Mouse (Mus musculus) urinary bladder, postnatal 10 days (tissue): ENCODE data around the gene Ube4b.

ENCODE experiments used
- DNase-seq: peaks from one replicate; pipeline ENCODE4 v3.0.0; 2022; ENCODE audit warnings: low spot score

The Ube4b gene

DNA sequence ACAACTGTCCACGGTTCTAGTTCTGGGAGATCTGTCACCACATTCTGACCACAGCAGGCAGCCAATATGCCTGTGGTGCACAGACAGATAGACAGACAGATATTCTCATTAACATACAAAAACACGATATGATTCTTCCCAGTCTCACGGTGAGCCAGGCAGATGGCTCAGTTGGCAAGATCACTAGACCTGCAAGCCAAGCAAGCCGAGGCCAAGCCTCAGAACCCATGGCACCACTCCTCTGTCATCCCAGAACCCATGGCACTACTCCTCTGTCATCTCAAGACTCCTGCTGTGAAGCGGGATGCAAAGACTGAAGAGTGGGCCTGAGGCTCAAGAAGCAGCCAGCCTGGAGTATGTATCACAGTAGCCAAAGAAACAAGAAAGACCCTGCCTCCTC is 3.0 kb upstream of the Ube4b start:
- no peak for DNase-seq

DNA sequence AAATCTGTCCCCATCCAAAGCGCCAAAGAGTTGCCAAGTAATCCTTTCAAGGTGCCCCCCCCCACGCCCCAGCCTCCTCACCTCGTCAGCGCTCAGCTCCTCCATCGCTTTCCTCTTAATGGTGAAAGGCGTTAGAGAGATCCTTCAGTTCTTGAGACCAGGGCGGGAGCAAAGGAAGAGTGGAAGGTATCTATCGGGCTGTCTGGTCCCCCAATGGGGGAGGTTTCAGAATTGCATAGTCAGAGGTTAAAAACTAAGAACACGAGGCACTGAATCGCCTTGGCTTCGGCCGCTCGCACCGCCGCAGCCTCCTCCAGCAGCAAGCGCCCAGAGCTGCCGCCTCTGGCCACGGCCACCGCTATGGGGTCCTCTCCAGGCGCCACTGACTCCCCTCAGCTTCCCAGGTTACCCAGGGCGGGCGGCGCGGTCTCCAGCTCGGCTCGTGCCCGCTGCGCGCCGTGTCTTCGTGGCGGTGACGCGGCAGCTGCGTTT is 702 bp downstream of the Ube4b start:
- DNase-seq, result no peak

DNA sequence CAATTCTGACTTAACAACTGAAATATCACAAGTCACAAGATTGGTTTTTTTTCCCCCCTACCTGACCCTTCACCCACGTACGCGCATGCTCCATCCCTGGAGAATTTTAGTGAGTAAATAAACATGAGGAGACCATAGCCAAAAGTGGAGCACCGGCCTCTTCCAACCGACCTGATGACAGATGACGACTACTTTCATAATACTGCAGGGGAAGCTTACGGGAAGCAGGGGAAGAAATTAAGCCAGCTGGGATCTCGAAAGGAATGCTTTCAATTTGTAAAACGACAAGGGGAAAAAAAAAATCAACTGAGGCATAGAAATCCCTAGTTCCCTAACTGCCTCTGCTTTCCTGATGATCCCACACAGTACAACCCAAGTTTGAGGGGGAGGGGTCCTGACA is 1.8 kb downstream of the Ube4b start:
- no peak for DNase-seq

DNA sequence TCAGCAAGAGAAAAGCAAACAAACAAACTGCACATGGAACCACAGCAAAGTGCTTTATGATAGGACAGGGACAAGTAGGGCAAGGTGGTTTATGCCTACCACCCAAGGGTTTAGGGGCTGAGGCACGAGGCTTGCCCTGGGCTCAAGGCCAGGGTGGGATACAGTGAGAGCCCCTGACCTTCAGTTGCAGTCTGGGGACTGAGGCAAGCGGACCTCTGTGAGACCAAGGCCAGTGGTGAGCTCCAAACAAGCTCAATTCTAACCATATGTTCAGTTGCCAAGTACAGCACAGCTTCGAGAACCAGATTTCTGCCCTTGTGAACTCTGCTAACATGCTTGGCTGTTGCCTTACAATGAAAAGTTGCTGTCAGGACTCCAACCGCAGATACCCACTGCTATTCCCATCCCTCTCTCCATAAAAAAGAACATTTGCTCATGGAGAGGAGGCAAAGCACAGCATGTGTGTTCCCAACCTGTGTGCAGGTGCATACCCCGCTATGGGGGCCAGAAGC is 8.6 kb downstream of the Ube4b start:
- DNase-seq, result no peak

DNA sequence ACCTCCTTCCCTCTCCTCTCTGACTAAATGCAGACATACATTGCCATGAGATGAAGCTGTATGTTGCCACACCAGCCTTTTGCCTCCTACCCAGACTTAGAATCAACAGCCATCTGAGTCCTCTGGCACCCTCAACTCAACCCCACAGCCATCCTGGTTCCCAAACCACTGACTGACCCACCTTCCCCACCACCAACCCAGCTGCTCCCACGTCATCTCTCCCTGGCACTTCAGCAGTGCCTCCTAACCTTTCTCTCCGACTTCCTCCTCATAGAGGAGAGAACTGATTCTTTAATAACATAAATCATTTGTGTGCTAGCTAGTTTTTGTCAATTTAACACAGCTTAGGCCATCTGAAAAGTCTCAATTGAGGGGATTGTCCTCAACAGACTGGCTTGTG is 9.6 kb downstream of the Ube4b start:
- DNase-seq, result no peak

DNA sequence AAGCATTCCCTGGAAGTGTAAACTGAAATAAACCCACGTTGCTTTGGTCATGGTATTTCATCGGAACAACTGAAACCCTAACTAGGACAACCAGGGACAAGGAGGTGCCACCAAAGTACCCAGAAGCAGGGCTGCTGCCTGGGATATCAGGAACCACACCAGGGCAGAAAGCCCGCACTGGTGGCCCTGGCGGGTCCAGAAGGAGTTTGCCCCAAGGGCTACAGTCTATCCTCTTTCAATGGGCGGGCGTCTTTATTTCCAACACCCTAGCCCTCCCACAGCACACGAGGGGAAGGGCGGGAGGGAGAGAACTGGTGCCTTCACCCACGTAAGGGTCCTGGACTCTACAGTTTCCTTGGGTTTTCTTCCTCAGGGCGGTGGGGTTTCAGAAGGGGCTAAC is 10.1 kb downstream of the Ube4b start:
- no peak for DNase-seq

DNA sequence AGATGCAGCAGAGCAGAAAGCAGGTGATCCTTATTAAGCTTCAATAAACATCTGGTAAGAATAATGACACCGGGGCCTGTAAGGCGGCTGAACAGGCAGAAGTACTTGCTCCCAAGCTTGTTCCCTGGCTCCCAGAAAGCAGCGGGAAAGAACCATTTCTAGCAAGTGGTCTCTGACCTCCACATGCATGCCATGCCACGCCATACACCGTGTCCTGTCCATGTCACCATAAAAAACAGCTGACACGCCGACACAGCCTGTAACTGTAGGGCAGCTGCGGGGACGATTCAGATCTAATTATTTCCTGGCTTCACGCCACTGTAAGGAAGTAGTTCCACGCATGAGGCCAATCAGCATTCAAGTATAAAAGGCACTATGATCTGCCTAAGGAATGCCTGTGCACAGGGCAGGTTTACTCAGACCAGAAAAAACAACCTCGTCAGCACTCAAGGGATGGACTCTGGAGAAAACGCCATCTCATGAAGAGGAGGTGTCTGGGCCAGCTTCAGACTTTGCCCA is 10.8 kb downstream of the Ube4b start:
- no peak for DNase-seq

DNA sequence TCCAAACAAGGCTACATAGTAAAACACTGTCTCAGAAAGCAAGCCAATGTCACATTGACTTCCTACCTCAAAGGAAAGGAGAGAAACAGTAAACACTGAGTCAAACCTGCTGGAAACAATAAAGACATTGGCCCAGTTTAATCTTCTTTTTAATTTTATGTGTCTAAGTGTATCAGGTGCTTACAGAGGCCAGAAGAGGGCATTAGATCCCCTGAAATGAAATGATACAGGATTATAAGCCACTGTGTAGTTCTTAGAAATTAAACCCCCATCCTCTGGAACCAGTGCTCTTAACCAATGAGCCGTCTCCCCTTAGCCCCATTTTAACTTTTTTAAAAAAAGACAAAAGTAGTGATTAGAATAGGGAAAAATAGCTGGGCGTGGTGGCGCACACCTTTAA is 12.3 kb downstream of the Ube4b start:
- no peak for DNase-seq

DNA sequence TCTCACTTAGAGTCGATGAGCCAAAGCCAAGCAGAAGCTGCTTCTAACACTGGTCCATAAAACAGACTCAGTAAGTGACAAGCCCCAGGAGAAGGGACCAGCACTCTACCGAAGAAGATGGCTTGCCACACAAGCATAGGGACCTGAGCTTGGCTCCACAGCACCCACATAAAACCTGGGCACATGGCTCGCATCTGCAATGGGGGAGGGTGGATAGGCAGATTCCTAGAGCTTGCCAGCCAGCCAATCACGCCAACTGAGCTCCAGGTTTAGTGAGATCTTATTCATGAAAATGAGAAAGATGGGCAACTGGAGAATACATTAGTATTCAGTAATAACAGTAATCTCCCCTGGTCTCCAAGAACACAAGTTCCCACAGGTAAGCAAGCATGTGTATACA is 16.8 kb downstream of the Ube4b start:
- no peak for DNase-seq

DNA sequence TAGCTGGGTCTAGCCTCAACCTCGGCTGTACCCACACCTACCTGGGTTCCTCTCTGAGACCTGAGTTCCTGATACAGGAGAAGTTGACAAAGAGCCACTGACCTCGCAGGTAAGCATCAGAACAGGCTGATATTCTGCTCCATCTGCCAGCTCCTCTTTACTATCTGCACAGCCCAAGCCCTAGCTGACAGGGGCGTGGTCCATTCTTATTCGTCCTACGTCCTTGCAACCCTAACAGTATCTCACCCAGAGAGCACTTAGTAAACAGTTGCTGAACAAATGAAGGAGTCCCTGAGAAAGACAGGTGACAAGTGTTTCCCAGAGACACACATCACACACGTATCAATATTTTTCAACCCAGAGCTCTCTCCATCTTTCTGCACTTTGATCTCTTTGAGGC is 18.2 kb downstream of the Ube4b start:
- DNase-seq, result no peak

DNA sequence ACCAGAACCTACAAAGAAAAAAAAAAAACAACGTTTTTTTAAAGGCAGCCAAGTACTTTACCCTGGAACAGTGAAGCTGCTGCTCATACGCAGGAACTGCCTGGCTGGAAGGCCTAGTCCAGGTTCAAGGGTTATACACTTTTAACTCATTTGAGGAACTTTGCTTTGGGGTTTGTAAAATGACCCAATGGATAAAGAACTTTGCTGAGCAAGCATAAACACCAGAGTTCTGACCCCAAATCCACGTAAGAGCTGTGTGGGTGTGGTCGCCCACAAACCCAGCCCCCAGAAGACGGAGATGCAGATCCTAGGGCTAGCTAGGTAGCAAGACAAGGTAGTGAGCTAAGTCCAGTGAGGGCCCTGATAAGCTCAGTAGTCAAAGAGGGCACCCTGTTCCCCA is 19.1 kb downstream of the Ube4b start:
- no peak for DNase-seq

DNA sequence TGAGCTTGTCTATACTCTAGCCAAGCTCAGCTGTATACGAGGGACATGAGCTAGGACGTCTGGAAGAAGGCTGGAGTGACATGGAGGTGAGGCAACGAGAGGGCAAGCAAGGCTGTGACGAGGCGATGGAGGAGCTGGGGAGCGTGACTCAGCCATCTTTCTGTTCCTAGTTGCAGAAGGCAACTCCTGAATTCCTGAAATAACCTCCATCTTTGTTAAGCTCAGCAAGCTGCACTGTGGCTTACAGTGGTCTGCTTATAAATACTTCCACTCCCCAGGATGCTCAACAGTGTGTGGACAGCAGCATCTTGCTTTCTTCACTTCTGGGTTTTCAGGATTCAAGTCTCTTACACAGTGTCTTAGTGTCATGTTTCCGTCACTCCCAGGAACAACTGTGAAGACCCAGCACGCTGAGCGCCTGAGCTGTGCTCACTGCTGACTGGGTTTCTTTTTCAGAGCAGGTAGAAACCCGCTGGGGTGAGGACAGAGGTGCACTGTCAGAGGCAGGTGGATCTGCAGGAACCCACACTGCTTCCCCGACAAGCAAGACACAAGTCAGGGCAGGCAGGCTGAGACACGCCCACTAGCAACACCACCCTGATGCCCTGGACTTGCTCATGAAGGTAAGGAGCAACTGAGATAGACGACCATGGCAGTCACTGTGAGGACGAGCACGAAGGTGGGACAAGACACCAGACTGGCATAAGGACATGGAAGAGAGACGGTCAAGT is 20.7 kb downstream of the Ube4b start:
- no peak for DNase-seq

DNA sequence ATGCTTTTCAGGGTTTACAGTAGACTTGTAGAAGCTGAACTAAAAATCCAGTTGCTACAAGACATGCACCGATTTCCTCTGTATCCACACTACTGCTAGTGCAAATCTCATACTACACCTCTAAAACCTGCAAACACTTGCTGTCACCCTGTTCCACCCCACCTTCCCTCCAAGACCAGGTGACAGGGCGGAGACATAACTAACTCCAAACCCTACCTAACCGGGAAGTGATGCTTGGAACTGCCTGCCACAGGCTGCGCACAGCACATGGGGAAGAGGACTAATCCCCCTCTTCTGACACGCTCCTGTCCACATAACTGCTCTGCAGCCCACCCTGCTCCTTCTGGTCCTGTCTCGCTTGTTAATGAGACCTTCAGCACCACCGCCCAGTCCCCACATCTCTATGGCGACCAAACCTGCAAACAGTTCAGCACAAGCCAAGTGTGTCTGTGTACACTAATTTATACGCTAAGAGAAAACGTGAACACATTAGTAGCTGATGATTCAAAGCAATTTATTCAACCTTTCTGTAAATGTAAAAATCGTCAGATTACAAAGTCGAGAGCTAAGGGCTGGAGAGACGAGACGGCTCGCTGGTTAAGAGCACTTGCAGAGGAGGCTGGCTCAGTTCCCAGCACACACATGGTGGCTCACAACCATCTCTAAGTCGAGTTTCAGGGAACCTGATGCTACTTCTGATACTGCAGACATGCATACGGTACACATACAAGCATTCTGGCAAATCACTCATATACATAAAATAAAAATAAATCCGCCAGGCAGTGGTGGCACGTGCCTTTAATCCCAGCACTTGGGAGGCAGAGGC is 21.7 kb downstream of the Ube4b start:
- no peak for DNase-seq

DNA sequence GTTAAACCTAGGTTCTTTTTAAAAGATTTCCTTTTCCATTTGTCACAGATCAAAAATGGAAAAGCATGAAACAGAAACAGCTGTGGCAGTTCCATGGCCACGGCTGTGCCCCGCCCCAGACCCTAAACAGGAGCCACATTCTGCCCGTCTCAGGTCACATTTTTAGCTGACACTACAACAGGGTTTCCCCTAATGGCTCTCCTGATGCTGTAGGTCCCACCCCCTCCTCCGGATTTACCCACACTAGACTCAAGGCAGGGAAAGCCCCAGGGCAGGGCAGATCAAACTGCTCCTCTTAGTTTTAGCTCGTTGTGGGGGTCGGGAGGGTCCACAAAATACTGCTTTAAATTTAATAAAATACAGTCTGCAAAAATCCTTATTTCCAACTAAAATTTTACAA is 23.5 kb downstream of the Ube4b start:
- no peak for DNase-seq

DNA sequence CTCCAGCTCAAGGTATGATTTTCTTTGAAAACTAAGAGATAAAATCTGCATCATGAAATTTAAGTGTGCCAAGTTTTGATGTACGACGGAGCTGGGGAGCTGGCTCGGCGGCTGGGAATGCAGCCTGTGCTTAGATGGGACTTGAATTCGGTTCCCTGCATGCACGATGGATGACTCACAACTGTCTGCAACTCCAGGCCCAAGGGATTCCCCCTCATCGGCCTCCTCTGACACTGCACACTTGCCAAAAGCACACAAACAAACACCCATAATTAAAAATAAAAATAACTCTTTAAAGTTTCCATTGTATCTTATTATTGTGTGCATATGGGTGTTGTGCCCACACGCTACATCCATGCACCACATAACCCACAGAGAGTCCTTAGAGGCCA is 25.0 kb downstream of the Ube4b start:
- DNase-seq, result no peak

DNA sequence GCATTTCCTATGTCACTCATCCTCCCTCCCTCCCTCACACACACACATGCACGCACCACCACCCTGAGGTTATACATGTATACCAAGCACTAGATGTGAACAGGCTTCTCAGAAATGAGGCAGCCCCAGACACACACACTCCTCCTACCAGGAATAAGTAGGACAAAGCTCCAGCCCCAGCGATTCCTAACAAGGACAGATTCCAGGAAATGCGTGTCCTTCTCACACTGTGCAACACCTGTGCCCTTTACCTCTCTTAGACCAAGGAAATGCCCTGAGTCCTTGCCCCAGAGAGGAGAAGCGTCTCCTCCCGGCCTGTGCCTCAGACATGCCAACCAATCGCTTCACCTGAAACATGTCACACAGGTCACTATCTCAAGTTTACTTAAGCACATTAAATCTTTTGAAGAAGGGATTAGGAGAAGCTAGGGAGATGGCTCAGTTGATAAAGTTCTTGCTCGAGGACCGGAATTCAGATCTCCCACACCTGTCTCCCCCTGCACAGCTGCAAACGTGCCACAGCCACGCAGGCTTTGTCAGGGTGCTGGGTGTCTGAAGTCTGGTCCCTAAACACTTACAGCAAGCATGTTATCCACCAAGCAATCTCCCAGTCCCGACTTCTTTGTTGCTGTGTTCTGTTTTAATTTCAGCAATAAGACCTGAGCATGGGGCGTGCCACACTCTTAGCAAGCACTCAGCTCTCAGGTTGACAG is 25.5 kb downstream of the Ube4b start:
- no peak for DNase-seq

DNA sequence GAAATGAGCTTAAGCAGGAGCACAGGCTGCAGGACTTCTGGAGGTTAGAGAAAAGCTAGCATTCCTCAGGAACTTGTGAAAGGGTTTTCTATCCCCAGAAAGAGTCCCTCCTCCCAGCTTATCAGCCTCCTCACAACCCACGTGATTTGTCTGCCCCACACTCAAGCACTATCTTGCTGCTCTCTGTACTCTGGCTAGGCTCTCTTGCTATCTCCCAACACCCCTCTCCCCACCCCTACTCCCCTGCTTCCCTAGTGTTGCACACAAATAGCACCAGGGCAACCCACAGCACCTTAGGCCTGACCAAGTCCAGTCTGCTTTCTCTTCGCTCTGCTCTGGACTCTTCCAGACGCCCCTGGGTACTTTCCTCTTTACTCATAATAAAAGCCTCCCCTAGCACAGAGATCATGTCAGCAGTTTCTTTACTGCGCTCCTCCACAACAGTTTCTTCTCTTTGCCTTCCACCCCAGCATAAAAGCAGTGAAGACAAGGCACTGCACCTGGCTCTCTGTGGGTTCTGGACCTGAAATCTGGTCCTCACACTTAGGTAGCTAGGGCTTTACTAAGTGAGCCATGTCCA is 27.1 kb downstream of the Ube4b start:
- no peak for DNase-seq

DNA sequence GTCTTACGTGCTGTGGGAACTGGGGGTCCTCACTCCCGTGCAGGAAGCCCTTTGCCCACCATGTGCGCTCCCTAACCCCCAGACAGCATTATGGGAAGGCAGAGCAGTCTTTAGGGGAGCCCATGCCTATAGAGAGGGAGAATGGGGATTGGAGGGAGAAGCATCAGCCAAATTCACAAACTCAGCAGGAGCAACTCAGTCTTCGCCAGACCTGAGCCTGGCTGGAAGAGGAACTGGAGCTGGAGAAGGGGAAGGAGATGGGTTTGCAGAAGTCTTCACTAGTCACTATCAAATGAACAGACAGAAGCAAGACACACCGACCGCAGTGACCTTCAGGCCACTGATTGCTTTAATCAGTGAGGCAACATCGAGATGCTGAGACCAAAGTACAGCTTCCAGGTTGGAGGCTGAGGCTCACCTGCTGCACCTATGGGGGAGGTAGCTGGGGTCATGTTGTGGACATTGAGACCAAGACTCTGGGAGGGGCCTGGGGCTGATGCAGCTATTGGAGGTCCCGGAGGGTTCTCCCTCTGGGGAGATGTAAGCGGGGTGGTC is 28.3 kb downstream of the Ube4b start:
- DNase-seq, result no peak

DNA sequence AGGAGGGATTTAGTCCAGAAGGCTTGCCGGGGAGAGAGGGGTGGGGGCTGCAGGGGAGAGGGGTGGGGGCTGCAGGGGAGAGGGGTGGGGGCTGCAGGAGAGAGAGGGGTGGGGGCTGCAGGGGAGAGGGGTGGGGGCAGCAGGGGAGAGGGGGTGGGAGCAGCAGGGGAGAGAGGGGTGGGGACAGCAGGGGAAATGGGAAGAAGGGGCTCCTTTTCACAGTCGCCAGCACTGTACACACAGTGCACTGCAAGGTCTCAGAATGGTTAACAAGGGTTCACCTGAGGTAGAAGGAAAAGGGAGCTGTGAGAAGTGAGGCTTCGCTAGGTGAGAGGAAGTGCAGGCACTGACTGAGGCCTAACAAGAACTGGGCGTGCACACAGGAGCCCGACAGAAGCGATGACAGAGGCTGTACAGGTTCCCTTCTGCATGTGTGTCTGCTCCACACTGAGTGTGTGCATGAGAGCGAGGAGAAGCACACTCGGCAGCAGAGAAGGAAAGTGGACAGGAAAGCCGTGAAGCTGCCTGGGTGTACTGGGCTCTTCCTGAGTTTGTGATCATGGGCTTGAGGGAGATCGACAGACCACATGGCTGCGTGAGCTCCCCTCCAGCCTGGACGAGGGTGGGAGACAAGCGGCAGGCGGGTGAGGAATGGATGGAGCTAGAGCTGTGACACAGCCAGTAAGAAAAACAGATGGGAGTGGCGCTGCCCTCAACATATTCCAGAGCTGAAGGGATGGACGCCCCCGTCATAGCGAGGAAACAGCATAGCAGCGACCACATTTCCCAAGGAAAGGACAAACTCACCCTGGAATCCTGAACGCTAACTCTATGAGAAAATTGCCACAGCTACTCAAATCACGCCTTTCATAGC is 29.9 kb downstream of the Ube4b start:
- no peak for DNase-seq

DNA sequence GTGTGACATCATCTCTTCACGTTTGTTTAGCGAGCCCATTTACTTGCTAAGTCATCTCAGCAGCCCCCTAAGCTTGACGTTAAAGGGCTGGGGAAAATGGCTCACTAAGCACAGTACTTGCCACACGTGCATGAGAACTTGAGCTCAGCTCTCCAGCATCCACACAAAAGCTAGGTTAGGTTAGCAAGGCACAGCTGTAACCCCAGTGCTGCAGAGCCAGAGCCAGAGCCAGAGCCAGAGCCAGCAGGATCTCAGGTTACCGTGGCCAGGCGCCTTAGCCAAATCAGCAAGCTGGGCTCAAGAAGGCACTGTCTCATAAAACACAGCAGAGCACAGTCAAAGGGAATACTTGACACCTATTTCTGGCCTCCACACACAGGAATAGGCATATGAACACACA is 31.0 kb downstream of the Ube4b start:
- no peak for DNase-seq

DNA sequence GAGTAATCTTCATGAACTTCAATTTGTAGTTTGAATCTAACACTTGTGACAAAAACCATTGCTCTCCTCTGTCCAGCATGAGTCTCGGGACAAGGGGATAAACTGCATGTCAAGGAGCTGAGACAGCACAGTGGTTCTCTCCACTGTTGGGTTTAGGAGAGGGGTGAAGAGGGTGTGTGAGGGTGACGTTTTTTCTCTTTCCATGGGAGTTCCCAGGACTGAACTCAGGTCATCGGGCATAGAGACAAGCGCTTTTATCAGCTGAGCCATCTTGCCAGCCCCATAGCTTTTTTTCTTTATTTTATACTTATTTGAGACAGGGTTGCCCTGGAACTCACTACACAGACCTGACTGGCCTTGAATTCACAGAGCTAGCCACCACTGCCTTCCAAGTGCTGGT is 32.3 kb downstream of the Ube4b start:
- DNase-seq, result no peak
